Mouse (Mus musculus) left cerebral cortex, adult 2 months (tissue): Measurements from ENCODE around the gene Ece1. TPM values are rescaled to one million over a fixed set of nuclear protein-coding genes. Genes with fewer than 3 reads are reported as not detected.
A peak's percentile ranks its signal among the peaks of the same experiment; 100 is the strongest.

Experiments
- DNase-seq, 2 experiments: peaks; one replicate each; pipeline ENCODE4 v3.0.0; 2021 to 2022; ENCODE audit warnings: low spot score in 2 of 2, mixed read lengths in 1 of 2; ENCODE audit errors: extremely low spot score in 1 of 2
- H3K27ac ChIP-seq: fragments of 200-600 bp; 2 replicates; pipeline ENCODE4 v1.8.1; 2022
- H3K4me3 ChIP-seq: fragments of 200-600 bp; 2 replicates; pipeline ENCODE4 v1.8.1; 2022
- CTCF ChIP-seq: fragments of 200-600 bp; IDR thresholded peaks from 2 replicates; pipeline ENCODE4 v1.8.1; 2022; ENCODE audit warnings: antibody characterized with exemption, mild to moderate bottlenecking, moderate library complexity
- intact Hi-C: fragments of 180-260 bp; cut with DNase I; formaldehyde crosslinking; loops from one replicate; pipeline ENCODE4 v1.15.1; 2025
- total RNA-seq, 2 experiments: library from RNA; stranded (reverse); gene quantifications; 2 replicates each; pipeline ENCODE4 v1.2.3; 2021

Ece1 gene
- total RNA-seq, 2 experiments from 2014 or later: 83.7 to 98.1 TPM

- no peak for TF ChIP-seq CTCF
Observed at GRCm38 (mm10) chr4:137926161-137926560, 64.1 kb downstream of the Ece1 start.

GRCm38 (mm10) chr4:137927136-137927535 lies 65.1 kb downstream of the Ece1 start:
- Histone ChIP-seq H3K4me3 (no peak overlapping the region), H3K27ac (no peak overlapping the region)
- TF ChIP-seq CTCF: no peak
- intact Hi-C loops: no loop called here
- no peak for DNase-seq

More at GRCm38 (mm10) chr4:137926161-137926560, 64.1 kb downstream of the Ece1 start:
- DNase-seq: no peak
- Histone ChIP-seq H3K4me3 (no peak overlapping the region), H3K27ac (no peak overlapping the region)
- intact Hi-C loops: no loop called here

- no peak for DNase-seq
- no peak for TF ChIP-seq CTCF
- no peak overlapping the region for H3K4me3 ChIP-seq
- intact Hi-C loops: no loop called here
- H3K27ac ChIP-seq: no peak overlapping the region
Observed at GRCm38 (mm10) chr4:137927741-137928535, 65.9 kb downstream of the Ece1 start.

- intact Hi-C loops: no loop called here
- no peak for DNase-seq
- no peak overlapping the region for H3K4me3 ChIP-seq
- H3K27ac ChIP-seq: no peak overlapping the region
- TF ChIP-seq CTCF: no peak
Observed at GRCm38 (mm10) chr4:137928813-137929212, 66.8 kb downstream of the Ece1 start.

GRCm38 (mm10) chr4:137929341-137930016 lies 67.4 kb downstream of the Ece1 start:
- intact Hi-C loops: no loop called here
- no peak overlapping the region for H3K27ac ChIP-seq
- no peak for TF ChIP-seq CTCF
- DNase-seq: no peak
- H3K4me3 ChIP-seq: no peak overlapping the region

GRCm38 (mm10) chr4:137930500-137931008 lies 68.5 kb downstream of the Ece1 start:
- TF ChIP-seq CTCF: no peak
- intact Hi-C loops: no loop called here
- no peak overlapping the region; the same call in 1 of the 2 replicates for H3K27ac ChIP-seq

GRCm38 (mm10) chr4:137931009-137931757 lies 69.1 kb downstream of the Ece1 start:
- H3K27ac ChIP-seq: peak overlapping the region; percentile 24; the same call in 1 of the 2 replicates
- no peak for TF ChIP-seq CTCF
- intact Hi-C loops: no loop called here
- H3K4me3 ChIP-seq: no peak overlapping the region
- peak in 1 of 2 experiments; percentile 41 for DNase-seq

More at GRCm38 (mm10) chr4:137930500-137931008, 68.5 kb downstream of the Ece1 start:
- H3K4me3 ChIP-seq: no peak overlapping the region
- no peak for DNase-seq

GRCm38 (mm10) chr4:137932554-137933178 lies 70.6 kb downstream of the Ece1 start:
- no peak for TF ChIP-seq CTCF
- no peak overlapping the region for H3K27ac ChIP-seq
- H3K4me3 ChIP-seq: no peak overlapping the region
- intact Hi-C loops: no loop called here
- DNase-seq: no peak

- DNase-seq: no peak
- TF ChIP-seq CTCF: no peak
- Histone ChIP-seq H3K4me3 (no peak overlapping the region), H3K27ac (no peak overlapping the region)
- intact Hi-C loops: no loop called here
Observed at GRCm38 (mm10) chr4:137933328-137933727, 71.3 kb downstream of the Ece1 start.

- H3K27ac ChIP-seq: no peak overlapping the region
- DNase-seq: no peak
- intact Hi-C loops: no loop called here
- no peak overlapping the region for H3K4me3 ChIP-seq
- TF ChIP-seq CTCF: no peak
Observed at GRCm38 (mm10) chr4:137936134-137936533, 74.1 kb downstream of the Ece1 start.

GRCm38 (mm10) chr4:137940061-137940460 lies 78.0 kb downstream of the Ece1 start:
- peak overlapping the region; percentile 29 for H3K27ac ChIP-seq
- peak in 1 of 2 experiments; percentile 43 for DNase-seq
- intact Hi-C loops: loop anchor here (5.0 kb wide), 1 partner anchor 208 kb away; no protein-coding TSS in a partner anchor
- no peak overlapping the region for H3K4me3 ChIP-seq
- no peak for TF ChIP-seq CTCF
